Mouse (Mus musculus): ENCODE data around the gene Stoml1. TPM values are rescaled to one million over a fixed set of nuclear protein-coding genes. Genes with fewer than 3 reads are reported as not detected.

The Stoml1 gene
- polyA plus RNA-seq, 1 experiment from 2014 or later = 65.2 TPM

GRCm38 (mm10) chr9:58295766-58296361 lies 42.9 kb downstream of the Stoml1 start:
- Histone ChIP-seq H3K27ac (replicated peaks) (peak overlapping the region; percentile 61), H3K4me3 (no peak overlapping the region), H3K4me2 (replicated peaks) (no peak overlapping the region), H3K36me3 (no peaks in the 10 kb centered on the region), H3K27me3 (no peaks in the 10 kb centered on the region), H3K9ac (replicated peaks) (no peak overlapping the region), H3K4me1 (peaks cover 14% of the 10 kb centered on the region), H3K9me3 (no peaks in the 10 kb centered on the region)
- ATAC-seq (ENCODE audit: low FRiP score, low read depth) = no peak
- 7% methylated on average over 9 of the region's 9 CpGs for WGBS

GRCm38 (mm10) chr9:58297065-58297464 lies 44.1 kb downstream of the Stoml1 start:
- Histone ChIP-seq H3K9me3 (no peaks in the 10 kb centered on the region), H3K27me3 (no peaks in the 10 kb centered on the region), H3K9ac (replicated peaks) (no peak overlapping the region), H3K36me3 (no peaks in the 10 kb centered on the region), H3K4me2 (replicated peaks) (no peak overlapping the region), H3K4me3 (no peak overlapping the region), H3K27ac (replicated peaks) (no peak overlapping the region), H3K4me1 (peaks cover 14% of the 10 kb centered on the region)
- ATAC-seq (ENCODE audit: low FRiP score, low read depth) = no peak
- WGBS = 90% methylated on average over 6 of the region's 6 CpGs

GRCm38 (mm10) chr9:58297961-58298477 lies 45.1 kb downstream of the Stoml1 start:
- Histone ChIP-seq H3K4me3 (no peak overlapping the region), H3K27ac (replicated peaks) (no peak overlapping the region), H3K36me3 (no peaks in the 10 kb centered on the region), H3K27me3 (no peaks in the 10 kb centered on the region), H3K9me3 (no peaks in the 10 kb centered on the region), H3K4me1 (peaks cover 14% of the 10 kb centered on the region), H3K4me2 (replicated peaks) (no peak overlapping the region), H3K9ac (replicated peaks) (no peak overlapping the region)
- WGBS = 84% methylated on average over 4 of the region's 4 CpGs
- ATAC-seq (ENCODE audit: low FRiP score, low read depth) = no peak

- Histone ChIP-seq H3K4me1 (peaks cover 21% of the 10 kb centered on the region), H3K27ac (replicated peaks) (no peak overlapping the region), H3K9ac (replicated peaks) (no peak overlapping the region), H3K36me3 (no peaks in the 10 kb centered on the region), H3K9me3 (no peaks in the 10 kb centered on the region), H3K4me2 (replicated peaks) (no peak overlapping the region), H3K27me3 (no peaks in the 10 kb centered on the region), H3K4me3 (no peak overlapping the region)
- no peak for ATAC-seq (ENCODE audit: low FRiP score, low read depth)
- 46% methylated on average over 2 of the region's 2 CpGs for WGBS
These were observed 46.4 kb downstream of the Stoml1 start for GRCm38 (mm10) chr9:58299356-58299799.

- ATAC-seq (ENCODE audit: low FRiP score, low read depth) = no peak
- Histone ChIP-seq H3K9me3 (no peaks in the 10 kb centered on the region), H3K9ac (replicated peaks) (no peak overlapping the region), H3K4me2 (replicated peaks) (no peak overlapping the region), H3K4me3 (no peak overlapping the region), H3K27ac (replicated peaks) (no peak overlapping the region), H3K27me3 (no peaks in the 10 kb centered on the region; the same call in 1 of the 2 replicates), H3K4me1 (peaks cover 8% of the 10 kb centered on the region), H3K36me3 (no peaks in the 10 kb centered on the region)
- 73% methylated on average over 5 of the region's 5 CpGs for WGBS
These were observed 50.2 kb downstream of the Stoml1 start for GRCm38 (mm10) chr9:58303115-58303514.

- no peak overlapping the region for H3K4me3 ChIP-seq
- no peaks in the 10 kb centered on the region for H3K36me3 ChIP-seq
- H3K27ac ChIP-seq (replicated peaks) = no peak overlapping the region
- no peaks in the 10 kb centered on the region; the same call in 1 of the 2 replicates for H3K27me3 ChIP-seq
- ATAC-seq (ENCODE audit: low FRiP score, low read depth) = no peak
- peaks cover 15% of the 10 kb centered on the region for H3K4me1 ChIP-seq
- no peaks in the 10 kb centered on the region for H3K9me3 ChIP-seq
- no peak overlapping the region for H3K4me2 ChIP-seq (replicated peaks)
- H3K9ac ChIP-seq (replicated peaks) = no peak overlapping the region
- WGBS = 63% methylated on average over 8 of the region's 8 CpGs
These were observed 50.8 kb downstream of the Stoml1 start for GRCm38 (mm10) chr9:58303599-58304271.

- WGBS = 17% methylated on average over 6 of the region's 6 CpGs
- no peak overlapping the region for H3K9ac ChIP-seq (replicated peaks)
- no peaks in the 10 kb centered on the region for H3K36me3 ChIP-seq
- ATAC-seq (ENCODE audit: low FRiP score, low read depth) = no peak
- no peak overlapping the region for H3K4me2 ChIP-seq (replicated peaks)
- H3K9me3 ChIP-seq = no peaks in the 10 kb centered on the region
- H3K27me3 ChIP-seq = peaks cover 6% of the 10 kb centered on the region; the same call in 1 of the 2 replicates
- no peak overlapping the region for H3K4me3 ChIP-seq
- H3K4me1 ChIP-seq = peaks cover 16% of the 10 kb centered on the region
- H3K27ac ChIP-seq (replicated peaks) = no peak overlapping the region
These were observed 52.7 kb downstream of the Stoml1 start for GRCm38 (mm10) chr9:58305686-58306085.

- no peak overlapping the region for H3K9ac ChIP-seq (replicated peaks)
These were observed 55.4 kb downstream of the Stoml1 start for GRCm38 (mm10) chr9:58308395-58308794.

GRCm38 (mm10) chr9:58310043-58310660 lies 57.2 kb downstream of the Stoml1 start:
- H3K27me3 ChIP-seq = peaks cover 36% of the 10 kb centered on the region
- no peaks in the 10 kb centered on the region for H3K9me3 ChIP-seq
- H3K4me1 ChIP-seq = peaks cover 30% of the 10 kb centered on the region
- ATAC-seq (ENCODE audit: low FRiP score, low read depth) = no peak
- H3K9ac ChIP-seq (replicated peaks) = no peak overlapping the region
- 88% methylated on average over 14 of the region's 14 CpGs for WGBS
- no peaks in the 10 kb centered on the region for H3K36me3 ChIP-seq
- H3K4me3 ChIP-seq = no peak overlapping the region
- no peak overlapping the region for H3K27ac ChIP-seq (replicated peaks)
- no peak overlapping the region for H3K4me2 ChIP-seq (replicated peaks)

More at GRCm38 (mm10) chr9:58308395-58308794, 55.4 kb downstream of the Stoml1 start:
- Histone ChIP-seq H3K4me3 (no peak overlapping the region), H3K4me1 (peaks cover 26% of the 10 kb centered on the region), H3K9me3 (no peaks in the 10 kb centered on the region), H3K4me2 (replicated peaks) (no peak overlapping the region), H3K27me3 (peaks cover 33% of the 10 kb centered on the region), H3K36me3 (no peaks in the 10 kb centered on the region), H3K27ac (replicated peaks) (no peak overlapping the region)
- no peak for ATAC-seq (ENCODE audit: low FRiP score, low read depth)
- WGBS = 36% methylated on average over 6 of the region's 6 CpGs

- no peak for ATAC-seq (ENCODE audit: low FRiP score, low read depth)
- Histone ChIP-seq H3K4me3 (peak overlapping the region; percentile 40), H3K27me3 (peaks cover 36% of the 10 kb centered on the region), H3K27ac (replicated peaks) (no peak overlapping the region), H3K9ac (replicated peaks) (no peak overlapping the region; the same call in 1 of the 2 replicates), H3K9me3 (no peaks in the 10 kb centered on the region), H3K4me2 (replicated peaks) (peak overlapping the region; percentile 60), H3K4me1 (peaks cover 38% of the 10 kb centered on the region), H3K36me3 (no peaks in the 10 kb centered on the region)
- 52% methylated on average over 33 of the region's 33 CpGs for WGBS
These were observed 58.4 kb downstream of the Stoml1 start for GRCm38 (mm10) chr9:58311191-58311910.
